Mouse (Mus musculus) cerebellum, postnatal 10 days (tissue): ENCODE data around the gene Recql5.

Source experiments
- DNase-seq, 2 experiments: peaks; one replicate each; pipeline ENCODE4 v3.0.0; 2021; ENCODE audit warnings: mixed read lengths in 2 of 2

Gene Recql5

DNA sequence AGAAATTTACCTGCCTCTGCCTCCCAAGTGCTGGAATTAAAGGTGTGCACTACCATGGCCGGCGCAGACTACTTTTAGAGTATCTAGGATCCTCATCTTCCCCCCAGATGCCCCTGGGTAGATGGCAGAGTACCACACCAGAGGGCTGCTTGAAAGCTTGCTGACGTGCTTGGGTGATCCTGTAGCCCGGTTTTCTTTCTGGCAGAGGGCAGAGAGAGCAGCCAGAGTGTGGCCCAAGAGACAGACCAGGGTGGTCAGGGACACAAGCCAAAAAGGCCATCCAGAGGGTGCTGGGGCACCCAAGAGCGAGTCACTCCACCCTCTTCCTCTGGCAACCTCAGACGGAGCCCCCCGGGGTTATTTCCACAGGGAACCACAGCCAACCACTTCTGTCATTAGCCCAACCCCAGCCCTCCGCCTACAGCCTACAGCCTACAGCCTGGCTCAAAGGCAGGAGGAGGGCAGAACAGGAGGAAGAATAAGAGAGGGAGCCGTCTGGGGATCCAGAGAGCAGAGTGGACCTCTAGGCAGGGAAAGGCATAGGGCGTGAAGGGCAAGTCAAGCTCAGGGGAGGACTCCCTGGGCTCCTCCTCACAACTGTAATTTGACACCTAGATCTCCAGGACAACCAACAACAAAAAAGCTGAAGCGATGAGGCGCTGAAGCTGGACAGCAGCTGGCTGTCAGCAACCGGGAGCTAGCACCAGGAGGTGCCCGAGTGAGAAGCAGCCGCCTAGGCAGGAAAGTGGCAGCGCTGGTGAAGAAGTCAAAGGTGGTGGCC is 33.6 kb downstream of the Recql5 start, which contains the start of gene Smim5:
Gene Smim5 (plus strand): TSS at position 481 of the 781 bp plus-strand sequence.
- no peak for DNase-seq

GRCm38 (mm10) chr11:115898886-115899285 is 34.4 kb downstream of the Recql5 start:
- peak; percentile 84 to 86 for DNase-seq

DNA sequence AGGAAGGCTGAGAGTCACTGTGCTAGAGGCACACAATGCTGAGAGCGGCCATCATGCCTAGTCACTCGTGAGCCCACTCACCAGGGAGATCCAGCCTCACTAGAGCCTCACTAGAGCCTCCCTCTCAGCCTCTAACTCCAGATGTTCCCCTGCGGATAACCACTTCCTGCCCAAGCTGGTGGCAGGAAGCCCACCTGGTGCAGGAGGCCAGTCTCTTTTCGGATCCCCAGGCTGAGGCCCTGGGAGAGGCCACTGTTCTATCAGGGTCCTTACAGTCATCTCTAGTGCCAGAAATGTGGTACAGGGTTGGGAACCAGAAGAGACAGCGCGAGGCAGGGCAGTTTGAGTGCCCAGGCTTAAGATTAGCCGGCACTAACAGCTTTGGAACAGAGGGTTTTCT is 34.8 kb downstream of the Recql5 start:
- no peak for DNase-seq

DNA sequence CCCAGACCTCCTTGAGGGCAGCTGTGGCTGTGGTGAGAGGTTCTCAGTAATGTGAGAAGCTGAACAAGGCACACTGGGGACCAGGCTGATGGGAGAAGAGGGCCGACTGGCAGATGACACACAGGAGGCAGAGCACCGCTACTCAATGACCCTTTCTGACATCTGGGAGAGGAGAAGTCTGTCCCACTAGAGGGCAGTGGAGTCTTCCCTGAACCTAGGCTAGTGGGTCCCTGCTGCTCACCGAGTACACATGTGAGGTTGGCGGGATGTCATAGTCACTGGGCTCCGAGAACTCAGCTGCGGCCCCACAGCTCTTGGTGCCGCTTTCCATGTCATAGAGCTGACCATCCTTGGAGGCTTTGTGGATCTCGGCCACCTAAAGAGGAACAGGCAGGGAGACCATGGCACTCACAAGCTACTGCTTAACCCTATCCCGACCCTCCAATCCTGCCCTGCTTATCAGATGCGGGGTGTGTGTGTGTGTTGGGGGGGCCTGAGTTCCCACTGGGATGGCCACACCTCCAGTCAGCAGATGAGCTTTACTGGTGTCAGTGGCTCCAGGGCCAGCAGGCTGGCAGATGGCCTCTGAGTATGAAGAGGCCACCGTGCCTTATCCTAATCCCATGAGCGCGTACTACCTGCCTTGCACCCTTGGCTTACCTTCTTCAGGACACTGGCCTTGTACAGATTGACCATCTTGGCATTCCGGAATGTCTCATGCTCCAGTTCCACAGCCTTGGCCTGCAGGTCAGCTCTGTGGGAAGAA is 38.3 kb downstream of the Recql5 start:
- peak; percentile 74 to 77 for DNase-seq

- no peak for DNase-seq
Observed at GRCm38 (mm10) chr11:115893071-115893470, 40.2 kb downstream of the Recql5 start.

DNA sequence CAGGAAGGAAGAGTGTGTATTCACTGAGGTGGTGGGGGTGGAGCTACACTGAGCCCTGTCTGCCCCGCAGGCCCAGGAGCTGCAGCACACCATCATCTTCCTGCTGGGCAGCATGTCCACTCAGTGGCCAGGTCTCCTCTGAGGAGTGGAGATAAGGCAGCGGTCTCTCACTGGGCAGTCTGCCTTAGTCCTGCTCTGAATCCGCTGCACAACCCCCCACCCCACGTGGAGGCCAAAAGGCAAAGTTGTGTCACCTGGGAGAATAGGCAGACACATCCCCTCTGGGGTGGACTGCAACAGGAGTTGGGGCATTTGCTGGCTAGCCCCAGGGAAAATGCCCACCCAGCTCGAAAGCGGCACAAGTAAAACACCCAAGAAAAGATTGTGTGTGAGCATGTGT is 41.1 kb downstream of the Recql5 start:
- DNase-seq: no peak

DNA sequence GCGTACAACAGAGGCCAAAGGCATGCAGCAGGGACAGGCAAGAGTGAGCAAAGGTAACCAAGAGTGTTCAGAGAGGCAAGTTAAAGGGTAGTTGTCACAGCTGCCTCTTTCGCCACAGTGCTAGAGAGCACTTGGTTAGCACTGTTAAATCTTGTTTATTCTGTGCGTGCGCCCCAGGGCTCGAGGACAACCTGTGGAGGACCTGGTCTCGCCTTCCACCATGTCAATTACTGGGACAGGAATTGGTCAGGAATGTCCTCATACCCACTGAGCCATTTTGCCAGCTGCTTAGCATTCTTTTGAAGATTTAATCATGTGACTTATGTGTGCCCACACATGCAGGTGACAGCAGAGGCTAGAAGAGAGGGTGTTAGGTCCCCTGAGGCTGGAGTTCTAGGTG is 44.1 kb downstream of the Recql5 start:
- DNase-seq: no peak

DNA sequence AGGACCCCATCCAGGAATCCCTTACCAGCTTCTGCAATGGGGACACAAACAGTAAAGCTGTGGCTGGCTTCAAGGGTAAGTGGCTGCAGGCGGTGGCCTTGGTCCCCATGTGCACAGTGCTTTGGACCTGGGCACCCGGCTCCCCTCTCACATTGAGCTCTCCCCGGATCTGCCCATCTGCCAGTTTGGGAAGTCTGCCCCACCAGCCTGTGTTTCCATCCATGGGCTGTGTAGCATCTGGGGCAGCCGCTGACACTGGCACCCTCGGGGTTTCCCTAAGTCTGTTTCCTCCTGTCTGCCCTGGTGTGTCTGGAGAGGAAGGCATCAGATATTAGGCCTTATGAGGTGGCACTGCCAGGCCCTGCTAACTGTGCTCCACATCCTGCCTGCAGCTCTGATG is 45.3 kb downstream of the Recql5 start:
- DNase-seq: peak; percentile 62 to 81

DNA sequence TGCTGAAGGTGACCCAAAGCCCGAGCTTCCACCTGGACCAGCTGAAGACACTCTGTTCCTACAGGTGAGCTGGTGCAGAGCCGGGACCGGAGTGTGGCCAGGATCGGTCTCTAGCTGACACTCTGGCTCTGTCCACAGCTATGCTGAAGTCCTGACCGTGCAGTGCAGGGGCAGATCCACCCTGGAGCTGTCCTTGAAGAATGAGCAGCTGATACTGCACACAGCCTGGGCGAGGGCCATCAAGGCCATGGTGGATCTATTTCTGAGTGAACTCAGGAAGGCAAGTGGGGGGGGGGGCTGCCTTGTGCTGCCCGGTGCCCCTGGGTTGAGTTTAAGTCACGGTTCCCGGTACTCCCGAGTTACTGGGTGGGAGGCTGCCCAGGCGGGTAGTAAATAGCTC is 46.8 kb downstream of the Recql5 start:
- no peak for DNase-seq

GRCm38 (mm10) chr11:115885281-115885680 is 48.0 kb downstream of the Recql5 start:
- DNase-seq: no peak

- no peak for DNase-seq
Observed at GRCm38 (mm10) chr11:115884361-115884760, 48.9 kb downstream of the Recql5 start.

- peak; percentile 52 to 66 for DNase-seq
Observed at GRCm38 (mm10) chr11:115883251-115883650, 50.0 kb downstream of the Recql5 start.

- DNase-seq: no peak
Observed at GRCm38 (mm10) chr11:115881002-115881401, 52.3 kb downstream of the Recql5 start.

GRCm38 (mm10) chr11:115878071-115878470 is 55.2 kb downstream of the Recql5 start:
- no peak for DNase-seq

- DNase-seq: no peak
Observed at GRCm38 (mm10) chr11:115877174-115877755, 56.0 kb downstream of the Recql5 start.

- no peak for DNase-seq
Observed at GRCm38 (mm10) chr11:115876438-115876837, 56.8 kb downstream of the Recql5 start.

- no peak for DNase-seq
Observed at GRCm38 (mm10) chr11:115875935-115876334, 57.3 kb downstream of the Recql5 start.

DNA sequence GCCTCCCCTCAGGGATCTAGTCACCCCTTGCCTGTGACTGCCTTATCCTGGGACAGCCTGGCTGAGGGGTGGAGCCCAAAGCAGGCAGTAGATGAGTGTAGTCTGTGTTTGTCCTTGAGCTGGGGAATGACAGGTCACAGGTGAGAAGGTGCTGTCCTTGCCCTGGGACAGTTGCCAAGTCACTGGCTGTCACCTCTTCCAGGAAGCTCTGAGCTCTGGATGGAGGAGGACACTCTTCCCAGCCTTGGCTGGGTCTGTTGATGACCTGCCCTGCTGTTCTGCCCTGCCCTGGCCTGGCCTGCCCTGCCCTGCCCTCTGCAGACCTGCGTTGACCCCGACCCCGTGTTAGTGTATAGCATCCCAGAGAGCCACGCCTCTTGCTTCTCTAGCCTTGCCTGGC is 60.8 kb downstream of the Recql5 start:
- DNase-seq: no peak

DNA sequence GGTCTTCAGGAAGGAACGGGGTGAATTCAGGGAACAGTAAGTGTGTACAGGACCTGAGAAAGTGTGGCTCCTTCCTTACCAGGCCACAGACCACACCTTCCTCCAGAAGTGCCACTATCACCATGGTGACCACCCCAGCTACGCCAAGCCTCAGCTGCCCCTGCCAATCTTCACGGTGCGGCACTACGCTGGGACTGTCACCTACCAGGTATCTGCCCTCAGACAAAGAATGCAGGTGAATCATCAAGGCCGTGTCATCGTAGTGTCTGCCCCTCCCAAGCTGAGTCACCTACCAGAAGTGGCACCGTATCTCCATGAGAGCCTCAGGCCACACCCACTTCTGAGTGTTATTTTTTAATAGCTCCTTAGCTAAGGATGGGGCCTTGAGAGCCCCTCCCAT is 63.9 kb downstream of the Recql5 start:
- no peak for DNase-seq

DNA sequence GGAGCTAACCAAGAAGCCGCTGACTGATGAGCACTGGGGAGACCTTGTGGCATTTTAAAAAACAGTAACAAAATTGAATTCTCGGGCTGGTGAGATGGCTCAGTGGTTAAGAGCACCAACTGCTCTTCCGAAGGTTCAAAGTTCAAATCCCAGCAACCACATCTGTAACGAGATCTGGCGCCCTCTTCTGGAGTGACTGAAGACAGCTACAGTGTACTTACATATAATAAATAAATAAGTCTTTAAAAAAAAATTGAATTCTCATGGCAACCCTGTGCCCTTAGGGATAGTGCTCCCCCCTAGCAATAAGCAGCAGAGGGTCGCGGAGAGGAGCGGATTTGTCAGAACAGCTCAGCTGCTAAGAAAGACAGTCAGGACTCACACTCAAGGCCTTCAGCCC is 69.4 kb downstream of the Recql5 start:
- DNase-seq: no peak

GRCm38 (mm10) chr11:115859143-115859945 is 73.9 kb downstream of the Recql5 start:
- DNase-seq: peak; percentile 91

DNA sequence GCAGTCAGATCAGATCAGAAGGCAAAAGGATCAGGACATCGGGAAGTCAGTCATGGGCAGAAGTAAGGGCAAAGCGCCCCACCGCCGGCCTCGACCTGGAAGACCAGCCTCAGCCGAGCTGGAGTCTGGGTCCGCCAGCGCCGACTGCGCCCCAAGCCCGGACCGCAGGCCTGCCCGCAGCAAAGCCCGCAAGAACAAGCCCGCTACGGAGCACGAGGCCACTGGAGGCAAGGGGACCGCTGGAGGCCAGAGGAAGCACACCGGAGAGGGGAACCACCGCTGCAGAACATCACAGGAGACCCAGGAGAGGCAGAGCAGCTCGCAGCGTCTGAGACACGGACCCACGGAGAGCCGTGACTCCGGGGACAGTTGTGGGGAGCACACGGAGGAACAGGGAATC is 74.9 kb downstream of the Recql5 start, which contains the start of gene Myo15b:
Gene Myo15b (plus strand): TSS at position 53 of the 400 bp plus-strand sequence.
- peak in 1 of 2 experiments; percentile 33 for DNase-seq

- peak; percentile 60 to 62 for DNase-seq
Observed at GRCm38 (mm10) chr11:115857936-115858335, 75.3 kb downstream of the Recql5 start.
